Mouse (Mus musculus) kidney, postnatal 36 days (tissue): ENCODE data around the gene Tnfsf11.

Experiments used
- DNase-seq, 2 experiments: peaks; one replicate each; pipeline ENCODE4 v3.0.0; 2021 to 2022; ENCODE audit warnings: mixed read lengths in 2 of 2

Gene Tnfsf11

GRCm38 (mm10) chr14:78287906-78288800 lies 19.7 kb downstream of the Tnfsf11 start:
- DNase-seq = peak; percentile 5 to 63

GRCm38 (mm10) chr14:78286011-78286548 lies 21.8 kb downstream of the Tnfsf11 start:
- DNase-seq = no peak

DNA sequence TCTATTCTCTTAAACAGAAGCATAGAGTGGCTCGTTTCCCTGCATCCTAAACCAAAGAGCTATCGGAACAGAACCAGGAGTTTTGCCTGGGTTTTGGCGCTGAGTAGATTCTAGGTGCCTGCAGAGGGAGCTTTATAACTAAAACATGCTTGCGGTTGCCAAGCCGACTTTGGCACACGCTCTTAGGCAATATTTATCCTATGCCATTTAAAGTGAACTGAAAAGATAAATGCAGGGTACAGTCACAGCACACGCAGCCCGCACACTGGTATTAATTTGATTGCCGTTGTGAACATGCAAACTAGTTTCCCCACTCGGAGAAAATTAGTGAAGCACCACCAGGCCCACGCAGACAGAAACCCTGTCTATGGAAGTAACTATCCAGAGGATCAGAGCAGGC lies 25.4 kb downstream of the Tnfsf11 start:
- DNase-seq = no peak

DNA sequence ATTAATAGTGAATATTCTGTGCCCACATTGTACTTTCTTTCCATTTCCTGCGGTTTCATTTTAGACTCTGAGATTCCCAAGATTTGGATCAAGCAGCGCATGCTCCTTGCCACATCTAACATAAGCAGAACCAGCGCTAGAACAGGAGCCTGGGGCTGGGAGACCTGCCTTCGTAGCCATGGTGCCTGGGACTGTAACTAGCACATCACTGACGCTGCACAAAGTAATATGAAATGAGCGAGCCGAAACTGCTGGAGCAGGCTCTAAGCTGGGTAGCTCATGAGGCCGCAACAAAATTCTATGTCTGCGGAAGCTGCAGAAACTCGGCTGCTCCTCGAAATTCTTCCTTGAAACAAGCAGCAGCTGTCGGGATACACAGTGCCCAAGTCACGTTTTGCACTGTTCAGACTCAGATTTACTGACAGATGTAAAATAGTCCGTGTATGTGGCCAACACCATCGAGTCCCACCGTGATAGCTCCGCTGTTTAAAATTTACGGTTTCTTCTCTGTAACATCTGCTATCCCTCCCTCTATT lies 31.4 kb downstream of the Tnfsf11 start:
- no peak for DNase-seq

- no peak for DNase-seq
These were observed 33.0 kb downstream of the Tnfsf11 start for GRCm38 (mm10) chr14:78274851-78275250.

DNA sequence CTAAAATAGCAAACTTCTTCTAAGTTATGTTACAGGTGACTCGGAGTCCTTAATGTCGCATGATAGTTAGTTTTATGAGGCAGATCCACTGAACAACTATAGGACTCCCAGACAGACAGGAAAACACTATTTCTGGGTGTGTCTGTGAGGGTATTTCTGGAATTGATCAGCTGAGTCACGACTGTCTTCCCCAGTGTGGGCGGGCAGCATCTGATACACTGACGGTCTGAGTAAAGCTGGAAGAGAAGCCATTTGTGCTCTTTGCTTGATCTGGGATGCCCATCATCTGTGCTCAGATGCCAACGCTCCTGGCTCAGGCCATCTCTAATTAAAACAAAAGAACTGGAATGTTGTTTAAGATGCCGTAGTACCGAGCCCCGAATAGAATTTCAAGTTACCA lies 33.7 kb downstream of the Tnfsf11 start:
- no peak for DNase-seq

GRCm38 (mm10) chr14:78273571-78273970 lies 34.3 kb downstream of the Tnfsf11 start:
- peak; percentile 20 to 76 for DNase-seq

- DNase-seq = no peak
These were observed 43.0 kb downstream of the Tnfsf11 start for GRCm38 (mm10) chr14:78264876-78265275.

DNA sequence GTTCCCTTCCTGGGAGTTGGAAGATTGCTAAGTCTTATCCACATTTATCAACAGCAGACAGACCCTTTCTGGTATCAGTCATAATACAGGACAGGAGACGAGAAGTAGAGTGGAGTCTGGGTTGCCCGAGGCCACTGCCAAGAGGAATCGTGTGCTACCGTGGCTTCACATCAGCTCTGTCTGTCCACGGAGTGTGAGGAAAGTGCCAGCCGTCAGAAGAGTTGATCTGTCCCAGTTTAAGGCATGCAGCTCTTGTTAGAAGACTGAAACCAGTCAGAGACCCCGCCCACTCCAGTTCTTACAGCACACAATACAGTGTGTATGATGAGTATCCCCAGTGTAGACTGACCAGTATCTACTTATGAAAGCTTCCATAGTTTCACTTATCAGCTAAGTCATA lies 45.2 kb downstream of the Tnfsf11 start:
- DNase-seq = no peak

DNA sequence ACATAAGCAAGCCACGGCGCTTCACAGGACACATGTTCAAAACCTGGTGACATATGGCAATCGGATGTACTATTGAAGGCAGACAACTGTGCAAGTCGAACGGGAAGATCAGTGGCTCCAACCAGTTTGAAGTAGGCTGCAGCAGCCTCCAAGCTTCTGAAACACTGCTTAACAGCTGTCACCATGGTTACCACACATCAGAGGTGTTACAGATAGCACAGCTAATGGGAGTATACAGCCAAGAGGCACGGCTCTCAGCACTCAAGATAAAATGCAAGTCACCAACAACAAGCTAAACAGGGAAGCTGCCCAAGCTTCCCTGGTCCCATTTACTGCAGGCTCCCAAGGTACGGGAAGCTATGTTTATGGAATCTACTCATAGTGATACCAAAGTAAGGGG lies 46.6 kb downstream of the Tnfsf11 start:
- no peak for DNase-seq

DNA sequence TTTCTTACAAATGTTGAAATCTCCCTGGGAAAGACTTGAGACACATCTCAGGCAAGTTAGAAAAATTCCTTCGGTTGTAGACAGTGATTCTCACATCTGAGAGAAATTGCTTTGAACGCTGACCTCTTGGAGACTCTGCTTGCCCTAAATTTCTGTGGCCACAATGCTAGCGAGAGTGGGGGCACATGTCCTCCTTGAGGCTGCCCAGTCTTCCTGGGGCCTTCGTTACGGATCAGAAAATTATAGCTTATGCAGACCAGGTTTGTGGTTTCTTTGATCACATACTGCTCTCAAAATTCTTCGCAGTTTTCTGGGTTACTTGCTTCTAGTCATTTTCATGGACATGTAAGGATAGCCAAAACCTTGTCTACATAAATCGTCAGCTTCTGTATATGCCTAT lies 53.8 kb downstream of the Tnfsf11 start:
- DNase-seq = no peak

GRCm38 (mm10) chr14:78246601-78247000 lies 61.2 kb downstream of the Tnfsf11 start:
- DNase-seq = no peak

- no peak for DNase-seq
These were observed 63.0 kb downstream of the Tnfsf11 start for GRCm38 (mm10) chr14:78244811-78245210.

DNA sequence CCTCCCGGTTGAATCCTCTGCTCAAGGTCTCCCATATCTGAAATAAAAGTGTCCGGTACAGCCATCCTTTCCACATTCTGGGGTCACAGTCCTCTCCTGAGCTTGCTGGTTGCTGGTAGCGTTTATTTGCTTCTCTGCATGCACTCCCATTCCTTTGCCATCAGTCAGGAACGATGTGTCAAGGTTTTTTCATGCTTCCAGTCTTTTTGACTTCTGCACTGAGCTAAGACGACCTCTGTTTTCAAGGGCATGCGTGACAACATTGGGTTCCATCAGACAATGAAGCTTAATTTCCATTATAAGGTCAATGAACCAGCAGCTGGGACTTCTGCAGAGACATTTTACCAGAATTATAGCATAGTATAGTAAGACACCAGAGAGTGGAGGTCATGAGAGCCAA lies 68.5 kb downstream of the Tnfsf11 start:
- no peak for DNase-seq

- no peak for DNase-seq
These were observed 70.6 kb downstream of the Tnfsf11 start for GRCm38 (mm10) chr14:78237238-78237637.

GRCm38 (mm10) chr14:78236144-78236543 lies 71.7 kb downstream of the Tnfsf11 start:
- peak; percentile 15 to 59 for DNase-seq

DNA sequence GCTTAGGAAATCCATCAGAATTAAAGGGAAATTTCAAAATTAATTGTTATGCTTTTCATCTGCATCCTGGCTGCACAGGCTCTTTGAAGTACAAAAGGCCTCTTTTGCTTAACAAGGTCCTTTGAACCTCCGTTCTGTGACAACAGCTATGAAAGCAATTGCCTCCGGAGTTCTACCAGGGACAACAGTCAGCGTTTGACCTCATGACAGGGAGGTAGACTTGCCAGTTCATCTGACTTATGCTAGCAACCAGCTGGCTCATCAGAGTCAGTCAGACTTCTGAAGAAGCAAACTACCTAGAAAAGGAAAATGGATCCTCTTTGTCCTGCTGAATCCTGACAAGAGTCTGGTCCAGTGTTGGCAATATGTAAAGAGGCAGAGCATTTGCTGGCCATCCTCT lies 72.5 kb downstream of the Tnfsf11 start:
- DNase-seq = no peak

DNA sequence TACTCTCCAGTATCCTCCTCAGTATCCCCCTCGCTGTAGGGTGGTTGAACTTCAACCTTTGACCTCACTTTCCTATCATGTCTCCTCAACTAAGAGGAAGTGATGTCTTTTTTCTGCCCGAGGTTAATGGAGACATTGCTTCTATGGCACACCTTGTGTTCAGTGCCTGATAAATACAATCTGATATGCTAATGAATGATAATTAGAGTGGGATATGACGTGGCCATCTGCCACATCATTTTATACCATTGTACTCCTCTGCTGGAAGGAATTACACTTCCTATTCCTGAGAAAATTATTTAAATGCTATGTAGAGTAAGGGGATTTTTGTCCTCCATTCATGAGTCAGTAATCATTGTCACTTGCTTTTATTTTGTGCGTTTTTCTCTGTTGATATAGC lies 78.8 kb downstream of the Tnfsf11 start:
- no peak for DNase-seq
